Mouse (Mus musculus) cerebellum, postnatal 14 days (tissue): ENCODE measurements around the gene Stxbp5.

Experiments used
- DNase-seq, 2 experiments: peaks; one replicate each; pipeline ENCODE4 v3.0.0; 2021; ENCODE audit warnings: mixed read lengths in 2 of 2

Stxbp5 gene

GRCm38 (mm10) chr10:9857850-9858249, 43.0 kb downstream of the Stxbp5 start:
- DNase-seq = no peak

GRCm38 (mm10) chr10:9856792-9857191, 44.1 kb downstream of the Stxbp5 start:
- DNase-seq = no peak

DNA sequence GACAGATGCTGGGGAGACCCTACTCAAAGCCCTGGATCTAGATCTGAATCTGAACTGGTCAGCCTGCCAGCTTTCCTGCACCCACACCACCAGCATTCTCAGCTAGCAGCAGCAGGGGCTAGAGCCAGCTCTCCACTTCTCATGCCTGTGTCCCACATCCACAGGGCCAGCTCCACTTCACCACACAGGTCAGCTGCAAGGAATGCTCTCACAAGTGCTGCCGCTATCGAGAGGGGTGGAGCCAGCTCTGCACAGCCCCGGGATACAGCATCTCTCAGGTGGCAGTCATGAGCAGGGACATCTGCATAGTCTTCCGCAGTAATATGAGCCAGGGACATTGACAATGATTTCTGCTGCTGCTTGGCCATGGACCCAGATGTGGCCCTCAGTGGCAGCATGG, 54.5 kb downstream of the Stxbp5 start:
- DNase-seq = no peak

DNA sequence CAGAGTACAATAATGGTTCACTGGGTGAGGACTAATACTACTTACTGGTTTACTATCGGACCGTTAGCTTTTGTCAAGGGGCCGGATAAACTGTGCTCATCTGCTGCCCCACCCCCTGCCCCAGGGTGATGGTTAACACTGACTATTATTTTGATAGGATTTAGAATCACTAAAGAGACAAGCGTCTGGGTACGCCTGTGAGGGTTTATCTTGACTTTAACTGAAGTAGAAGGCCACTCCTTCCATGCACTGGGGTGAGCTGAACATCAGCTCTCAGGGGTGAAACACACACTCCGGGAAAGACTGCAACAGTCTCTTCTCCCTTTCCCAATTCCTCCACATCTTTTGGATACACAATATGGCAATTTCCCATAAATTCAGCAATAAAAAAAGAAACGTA, 61.5 kb downstream of the Stxbp5 start:
- no peak for DNase-seq

- no peak for DNase-seq
Measured at GRCm38 (mm10) chr10:9834986-9835385, 65.9 kb downstream of the Stxbp5 start.

DNA sequence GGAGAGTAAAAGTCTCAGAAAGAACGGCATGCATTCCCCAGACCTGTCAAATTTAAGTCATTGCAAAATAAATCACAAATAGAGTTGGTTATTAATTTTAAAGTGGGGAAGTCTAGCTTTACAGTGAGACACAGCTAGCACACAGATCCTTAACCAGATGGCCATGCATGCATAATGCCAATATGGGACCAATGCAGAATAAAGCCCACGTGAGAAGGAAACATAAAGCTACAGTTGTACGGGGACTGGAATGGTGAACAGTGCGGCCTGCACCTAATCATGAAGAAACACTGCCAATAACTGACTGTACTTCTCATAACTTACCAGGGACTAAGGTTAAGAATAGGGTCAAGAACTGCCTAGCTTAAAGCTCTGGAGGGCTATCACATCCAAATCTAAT, 67.9 kb downstream of the Stxbp5 start:
- DNase-seq = no peak

- no peak for DNase-seq
Measured at GRCm38 (mm10) chr10:9829744-9830143, 71.1 kb downstream of the Stxbp5 start.

GRCm38 (mm10) chr10:9821299-9821698, 79.6 kb downstream of the Stxbp5 start:
- peak; percentile 38 to 43 for DNase-seq

- no peak for DNase-seq
Measured at GRCm38 (mm10) chr10:9818574-9818973, 82.3 kb downstream of the Stxbp5 start.

- DNase-seq = peak; percentile 55 to 67
Measured at GRCm38 (mm10) chr10:9813926-9814325, 87.0 kb downstream of the Stxbp5 start.

- no peak for DNase-seq
Measured at GRCm38 (mm10) chr10:9807596-9807995, 93.3 kb downstream of the Stxbp5 start.

DNA sequence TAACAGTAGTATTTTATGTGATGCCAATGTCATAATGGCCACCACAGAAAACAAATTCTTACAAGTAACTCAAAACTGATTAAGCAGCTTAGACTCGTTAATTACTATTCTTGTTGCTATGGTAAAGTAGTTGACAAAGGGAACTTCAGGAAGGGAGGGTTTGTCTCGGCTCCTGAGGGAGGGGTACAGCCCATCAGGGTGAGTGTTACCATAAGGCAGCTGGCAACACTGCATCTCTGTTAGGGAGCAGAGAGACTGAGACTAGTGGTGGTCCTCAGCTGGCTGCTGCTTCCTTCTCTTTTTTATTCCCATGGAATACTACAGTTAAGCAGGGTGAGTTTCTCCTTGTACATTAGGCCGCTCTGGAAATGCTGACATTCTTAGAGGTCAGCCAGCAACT, 95.5 kb downstream of the Stxbp5 start:
- no peak for DNase-seq

GRCm38 (mm10) chr10:9803126-9803525, 97.8 kb downstream of the Stxbp5 start:
- DNase-seq = no peak

DNA sequence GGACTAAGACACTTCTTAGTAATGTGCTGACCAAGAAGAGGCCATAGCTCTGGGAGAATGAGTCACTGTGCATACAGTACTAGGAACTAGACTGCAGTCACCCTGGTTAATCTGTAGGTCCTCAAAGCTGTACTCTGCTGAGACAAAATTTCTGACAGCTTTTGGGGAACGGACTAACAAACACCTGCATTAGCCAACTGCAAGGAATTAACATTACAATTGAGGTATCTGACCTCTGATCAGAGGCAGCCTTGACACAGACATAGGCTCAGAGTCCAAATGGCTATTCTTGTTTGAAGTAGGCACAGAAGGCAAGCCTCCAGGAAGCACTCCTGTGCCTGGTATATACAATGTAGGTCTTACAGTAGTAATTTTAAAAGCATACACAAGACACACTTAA, 99.3 kb downstream of the Stxbp5 start:
- no peak for DNase-seq

DNA sequence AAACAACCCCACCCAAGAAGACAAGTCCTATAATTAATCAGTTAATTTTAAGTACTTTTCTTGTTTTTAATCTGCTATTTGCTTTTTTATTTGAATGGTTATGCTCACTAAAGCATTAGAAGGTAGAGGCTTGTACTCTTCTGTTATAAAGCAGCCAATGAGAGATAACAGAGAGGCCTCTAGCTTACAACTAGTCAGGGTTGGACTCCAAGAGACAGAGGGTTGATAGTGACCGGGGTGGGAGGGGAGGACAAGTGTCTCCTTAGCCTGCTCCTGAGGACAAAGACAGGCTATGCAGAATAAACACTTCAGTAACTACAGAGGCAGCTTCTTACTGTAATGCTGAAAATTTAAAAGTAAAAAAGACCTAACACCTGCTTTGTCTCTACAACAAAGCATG, 101.8 kb downstream of the Stxbp5 start:
- no peak for DNase-seq

GRCm38 (mm10) chr10:9796429-9796828, 104.5 kb downstream of the Stxbp5 start:
- DNase-seq = peak in 1 of 2 experiments; percentile 16

- DNase-seq = no peak
Measured at GRCm38 (mm10) chr10:9794429-9794828, 106.5 kb downstream of the Stxbp5 start.

- no peak for DNase-seq
Measured at GRCm38 (mm10) chr10:9790947-9791346, 109.9 kb downstream of the Stxbp5 start.

- DNase-seq = peak in 1 of 2 experiments; percentile 12
Measured at GRCm38 (mm10) chr10:9786461-9786860, 114.4 kb downstream of the Stxbp5 start.

DNA sequence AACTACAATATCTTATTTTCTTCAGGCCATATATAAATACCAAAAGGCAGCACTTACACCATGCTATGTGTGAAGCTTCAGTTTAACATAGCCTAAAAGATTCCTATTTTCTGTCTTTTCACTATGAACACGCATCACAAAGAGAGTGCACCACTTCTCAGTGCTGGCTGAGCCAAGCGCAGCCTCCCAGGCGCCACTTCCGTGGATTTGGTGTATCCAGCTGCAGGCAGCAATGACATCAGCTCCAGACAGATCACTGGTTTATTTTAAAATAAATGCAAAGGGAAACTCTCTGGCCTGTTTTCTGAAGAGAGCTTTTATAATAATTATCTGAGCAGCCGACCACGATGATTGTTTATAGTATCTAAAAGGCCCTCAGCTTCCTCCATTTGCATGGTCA, 115.2 kb downstream of the Stxbp5 start:
- no peak for DNase-seq

GRCm38 (mm10) chr10:9779864-9780263, 121.0 kb downstream of the Stxbp5 start:
- DNase-seq = no peak

DNA sequence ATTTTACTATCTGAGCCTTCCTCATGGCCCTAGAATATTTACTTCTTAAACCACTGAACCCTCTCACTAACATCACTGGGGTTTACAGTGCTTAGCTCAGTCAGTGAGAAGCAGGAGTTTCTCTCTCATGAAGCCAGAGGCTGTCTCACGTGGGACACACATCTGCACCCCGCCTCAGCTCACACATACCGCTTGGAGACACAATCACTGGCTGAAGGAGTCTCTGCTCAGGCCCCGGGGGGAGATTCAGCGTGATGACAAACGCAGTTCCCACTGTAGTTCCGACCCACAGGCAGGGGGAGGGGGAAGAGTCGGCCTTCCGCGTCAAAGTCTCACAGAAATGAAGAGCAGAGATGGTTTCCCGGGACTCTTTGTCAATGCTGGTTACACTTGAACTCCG, 130.6 kb downstream of the Stxbp5 start:
- DNase-seq = no peak

DNA sequence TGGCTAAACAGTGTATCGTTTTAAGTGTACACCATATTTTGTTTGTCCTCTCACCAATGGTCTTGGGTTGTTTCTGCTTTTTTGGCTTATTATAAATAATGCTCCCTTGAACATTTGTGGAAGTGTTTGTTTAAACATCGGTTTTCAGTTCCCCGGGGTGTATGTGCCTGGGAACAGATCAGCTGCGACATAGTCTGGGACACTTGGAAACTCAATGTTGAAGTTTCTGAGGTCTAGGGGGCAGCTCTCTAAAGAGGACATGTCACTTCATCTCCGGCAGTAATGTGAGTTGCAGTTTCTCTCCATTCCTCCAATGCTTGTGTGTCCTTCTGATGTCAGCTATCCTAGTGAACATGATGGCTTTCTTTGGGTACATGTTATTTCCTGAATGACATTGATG, 137.0 kb downstream of the Stxbp5 start:
- no peak for DNase-seq

DNA sequence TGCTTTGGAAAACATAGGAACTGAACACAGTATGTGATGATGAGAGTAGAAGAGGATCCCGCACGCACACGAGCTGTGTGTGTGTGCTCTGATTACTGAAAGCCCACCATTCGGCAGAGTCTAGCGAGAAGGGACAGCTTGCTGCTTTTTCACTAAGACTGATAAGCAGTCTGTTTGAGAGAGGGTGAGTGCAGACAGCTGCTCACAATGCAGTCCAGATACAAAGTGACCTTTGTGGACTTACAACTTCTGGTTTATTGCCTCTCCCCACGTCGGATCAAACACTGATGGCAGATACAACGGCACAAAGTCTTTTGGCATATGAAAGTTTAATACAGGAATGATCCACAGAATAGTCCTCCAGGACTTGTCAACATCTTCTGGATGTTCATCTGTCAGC, 140.6 kb downstream of the Stxbp5 start:
- DNase-seq = no peak

DNA sequence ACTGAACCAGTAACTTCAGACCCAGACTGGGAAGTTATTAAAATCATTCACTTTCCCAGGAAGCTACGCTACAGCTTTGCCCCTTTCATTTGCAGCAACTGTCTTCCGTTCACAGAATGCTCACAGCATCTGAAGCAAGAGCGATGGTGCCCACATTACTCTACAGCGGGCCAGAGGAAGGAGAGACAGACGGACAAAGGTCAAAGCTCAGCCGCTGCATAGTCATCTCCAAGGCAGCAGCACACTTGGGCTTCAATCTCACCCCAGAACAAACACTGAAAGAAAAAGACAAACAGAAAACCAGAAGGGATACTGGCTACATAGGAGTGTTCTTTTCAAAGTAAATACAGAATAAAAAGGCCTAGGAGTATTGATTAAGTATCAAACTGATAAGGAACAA, 144.3 kb downstream of the Stxbp5 start:
- DNase-seq = no peak
